Mouse (Mus musculus) liver, adult 2 months (tissue): ENCODE measurements around the gene Id4. TPM values are rescaled to one million over a fixed set of nuclear protein-coding genes. Genes with fewer than 3 reads are reported as not detected.

ENCODE experiments used
- DNase-seq: peaks from one replicate; pipeline ENCODE4 v3.0.0-alpha.2; 2011; ENCODE audit warnings: low read depth, low spot score; ENCODE audit errors: extremely low read depth
- H3K27ac ChIP-seq: fragments of 200-500 bp; replicated peaks from 2 replicates; pipeline ENCODE4 v1.5.1; 2012; ENCODE audit warnings: low read depth, mild to moderate bottlenecking, control low read depth, inconsistent platforms, low read length; ENCODE audit not compliant: insufficient read depth
- H3K27me3 ChIP-seq: fragments of 200-500 bp; 2 replicates; pipeline ENCODE4 v1.6.1; 2012; ENCODE audit warnings: mild to moderate bottlenecking, moderate library complexity, low read length, inconsistent platforms; ENCODE audit not compliant: control insufficient read depth, insufficient read depth
- H3K36me3 ChIP-seq: fragments of 200-500 bp; 2 replicates; pipeline ENCODE4 v1.6.1; 2012; ENCODE audit warnings: low read length, inconsistent platforms; ENCODE audit not compliant: control insufficient read depth, insufficient read depth
- H3K4me1 ChIP-seq: fragments of 200-500 bp; 2 replicates; pipeline ENCODE4 v1.6.1; 2011; ENCODE audit warnings: low read length; ENCODE audit not compliant: control insufficient read depth, insufficient read depth
- H3K4me3 ChIP-seq: fragments of 200-500 bp; 2 replicates; pipeline ENCODE4 v1.5.1; 2011; ENCODE audit warnings: low read depth, mild to moderate bottlenecking, control low read depth, low read length, moderate library complexity; ENCODE audit not compliant: insufficient read depth
- H3K79me2 ChIP-seq: fragments of 200-500 bp; 2 replicates; pipeline ENCODE4 v1.6.1; 2012; ENCODE audit warnings: inconsistent platforms, mild to moderate bottlenecking, low read length, moderate library complexity; ENCODE audit not compliant: control insufficient read depth, insufficient read depth
- H3K9ac ChIP-seq: fragments of 200-500 bp; 2 replicates; pipeline ENCODE4 v1.6.1; 2012; ENCODE audit warnings: low read depth, mild to moderate bottlenecking, control low read depth, inconsistent platforms, low read length
- CTCF ChIP-seq: fragments of 200-500 bp; IDR thresholded peaks from 2 replicates; pipeline ENCODE4 v1.5.1; 2011; ENCODE audit warnings: low read depth, low read length, control low read depth
- POLR2A ChIP-seq: fragments of 200-500 bp; IDR thresholded peaks from 2 replicates; pipeline ENCODE4 v1.6.1; 2011; ENCODE audit warnings: low read length, control low read depth; ENCODE audit not compliant: insufficient read depth; ENCODE audit errors: extremely low read depth
- WGBS: fragments of 180-500 bp; shearing (Covaris S2); methylation state at CpG from one replicate; pipeline ENCODE4 v1.1.7; 2018; 5-methylcytosine and 5-hydroxymethylcytosine counted together
- polyA plus RNA-seq: library from polyadenylated mRNA; depleted of rRNA; stranded (reverse); fragments of >200 nt; gene quantifications from 2 replicates; pipeline ENCODE4 v1.2.3, GENCODE M21; 2012
- total RNA-seq: library from RNA; depleted of rRNA; stranded (reverse); fragments of >200 nt; gene quantifications from 2 replicates; pipeline ENCODE4 v1.2.3, GENCODE M21; 2014

Id4 gene
- total and polyA plus RNA-seq, 2 experiments, result 0.27 to 0.46 TPM

- no peak for DNase-seq
- WGBS, result 77% methylated on average over 7 of the region's 7 CpGs
- H3K4me3 ChIP-seq, result no peak overlapping the region
- no peaks in the 10 kb centered on the region for H3K36me3 ChIP-seq
- TF ChIP-seq CTCF, result no peak
- TF ChIP-seq POLR2A, result no peak
- H3K9ac ChIP-seq, result no peak overlapping the region
- H3K27ac ChIP-seq, result no peak overlapping the region
- H3K27me3 ChIP-seq, result peaks cover 2% of the 10 kb centered on the region; the same call in 1 of the 2 replicates
- 0 out of 2 replicates have a peak, but pooled peaks cover 2% of the 10 kb centered on the region for H3K4me1 ChIP-seq
- no peaks in the 10 kb centered on the region for H3K79me2 ChIP-seq
These were observed 16.0 kb downstream of the Id4 start for GRCm38 (mm10) chr13:48276981-48277380.

- WGBS, result 74% methylated on average over 9 of the region's 9 CpGs
- no peak overlapping the region for H3K27ac ChIP-seq
- no peaks in the 10 kb centered on the region for H3K79me2 ChIP-seq
- no peaks in the 10 kb centered on the region for H3K36me3 ChIP-seq
- no peak for DNase-seq
- H3K4me3 ChIP-seq, result no peak overlapping the region
- no peaks in the 10 kb centered on the region for H3K27me3 ChIP-seq
- no peak overlapping the region for H3K9ac ChIP-seq
- no peaks in the 10 kb centered on the region for H3K4me1 ChIP-seq
- no peak for TF ChIP-seq CTCF
- TF ChIP-seq POLR2A, result no peak
These were observed 23.4 kb downstream of the Id4 start for GRCm38 (mm10) chr13:48284426-48284825.

GRCm38 (mm10) chr13:48284918-48285693 lies 24.1 kb downstream of the Id4 start:
- H3K36me3 ChIP-seq, result no peaks in the 10 kb centered on the region
- H3K4me1 ChIP-seq, result no peaks in the 10 kb centered on the region
- 76% methylated on average over 9 of the region's 9 CpGs for WGBS
- no peak for TF ChIP-seq POLR2A
- TF ChIP-seq CTCF, result no peak
- H3K27ac ChIP-seq, result no peak overlapping the region
- no peaks in the 10 kb centered on the region for H3K27me3 ChIP-seq
- DNase-seq, result no peak
- H3K4me3 ChIP-seq, result no peak overlapping the region
- no peak overlapping the region for H3K9ac ChIP-seq
- no peaks in the 10 kb centered on the region for H3K79me2 ChIP-seq

GRCm38 (mm10) chr13:48290427-48290826 lies 29.4 kb downstream of the Id4 start:
- no peak overlapping the region for H3K27ac ChIP-seq
- no peaks in the 10 kb centered on the region for H3K79me2 ChIP-seq
- H3K27me3 ChIP-seq, result 0 out of 2 replicates have a peak, but pooled peaks cover 3% of the 10 kb centered on the region
- no peak overlapping the region for H3K4me3 ChIP-seq
- H3K9ac ChIP-seq, result no peak overlapping the region
- WGBS, result 75% methylated on average over 13 of the region's 13 CpGs
- TF ChIP-seq CTCF (no peak), POLR2A (no peak)
- H3K36me3 ChIP-seq, result no peaks in the 10 kb centered on the region
- DNase-seq, result no peak
- H3K4me1 ChIP-seq, result no peaks in the 10 kb centered on the region

GRCm38 (mm10) chr13:48314500-48314899 lies 53.5 kb downstream of the Id4 start:
- H3K36me3 ChIP-seq, result no peaks in the 10 kb centered on the region
- no peak overlapping the region for H3K9ac ChIP-seq
- H3K4me3 ChIP-seq, result no peak overlapping the region
- H3K27me3 ChIP-seq, result 0 out of 2 replicates have a peak, but pooled peaks cover 3% of the 10 kb centered on the region
- no peaks in the 10 kb centered on the region for H3K79me2 ChIP-seq
- no peak overlapping the region for H3K27ac ChIP-seq
- WGBS, result 63% methylated on average over 7 of the region's 7 CpGs
- TF ChIP-seq CTCF, result no peak
- no peak for TF ChIP-seq POLR2A
- H3K4me1 ChIP-seq, result no peaks in the 10 kb centered on the region; the same call in 1 of the 2 replicates
- no peak for DNase-seq
